Mouse (Mus musculus): ENCODE data around the gene Kptn. TPM values are rescaled to one million over a fixed set of nuclear protein-coding genes. Genes with fewer than 3 reads are reported as not detected.

Kptn gene
- polyA plus RNA-seq, 1 experiment from 2014 or later = 14.2 TPM

DNA sequence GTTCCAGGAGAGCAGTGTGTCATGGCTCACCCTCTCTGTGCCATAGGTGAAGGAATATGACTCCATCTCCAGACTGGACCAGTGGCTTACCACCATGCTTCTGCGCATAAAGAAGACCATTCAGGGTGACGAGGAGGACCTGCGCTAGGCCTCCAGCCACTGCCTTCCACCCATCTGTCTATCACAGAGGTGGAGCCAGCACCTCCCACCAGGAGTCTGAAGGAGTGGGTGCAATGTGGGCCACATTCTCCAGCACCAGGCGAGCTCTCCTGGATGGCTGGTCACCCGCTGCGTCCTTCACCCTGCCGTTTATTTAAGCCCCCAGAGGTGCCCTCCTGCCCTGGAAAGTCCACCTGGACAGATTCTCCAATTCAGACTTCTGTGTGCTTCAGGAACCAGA lies 3.3 kb upstream of the Kptn start:
- 92% methylated on average over 7 of the region's 7 CpGs for WGBS
- Histone ChIP-seq H3K27me3 (replicated peaks; ENCODE audit: insufficient read depth, low read length) (no peaks in the 10 kb centered on the region), H3K4me3 (ENCODE audit: low read depth, low read length) (no peak overlapping the region), H3K4me1 (ENCODE audit: insufficient read depth, low read depth, low read length) (peaks cover 5% of the 10 kb centered on the region; the same call in 1 of the 2 replicates), H3K9ac (replicated peaks; ENCODE audit: low read depth) (no peak overlapping the region), H3K4me2 (replicated peaks; ENCODE audit: low read depth, low read length) (no peak overlapping the region), H3K9me3 (ENCODE audit: low read length) (no peaks in the 10 kb centered on the region), H3K27ac (ENCODE audit: low read length) (no peak overlapping the region), H3K36me3 (ENCODE audit: insufficient read depth, low read length) (peaks cover 34% of the 10 kb centered on the region)
- TF ChIP-seq EP300 (IDR thresholded peaks at IDR 0.05) (no peak), CTCF (IDR thresholded peaks at IDR 0.05) (no peak)
- ATAC-seq = no peak
- no peak for DNase-seq (ENCODE audit: low spot score)

DNA sequence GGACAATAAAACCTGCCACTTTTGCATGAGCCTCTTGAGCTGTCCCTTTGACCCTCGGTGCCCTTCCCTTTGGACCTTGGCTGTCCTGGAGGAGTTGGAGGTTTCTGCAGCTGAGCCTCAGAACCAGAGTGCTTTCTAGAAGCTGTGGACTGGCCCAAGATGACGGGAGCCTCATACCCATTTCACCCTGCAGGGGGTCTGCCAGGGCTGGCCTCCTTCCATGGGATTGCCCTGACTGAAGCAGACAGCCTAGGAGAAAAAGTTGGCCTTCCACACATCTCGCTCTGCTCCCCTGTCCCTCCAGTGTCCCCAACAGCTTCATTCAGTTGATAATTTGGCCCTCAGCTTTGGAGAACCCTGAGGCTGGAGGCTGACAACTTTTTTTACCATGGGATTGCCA lies 2.6 kb upstream of the Kptn start:
- Histone ChIP-seq H3K9me3 (ENCODE audit: low read length) (no peaks in the 10 kb centered on the region), H3K4me3 (ENCODE audit: low read depth, low read length) (no peak overlapping the region), H3K36me3 (ENCODE audit: insufficient read depth, low read length) (peaks cover 34% of the 10 kb centered on the region), H3K27ac (ENCODE audit: low read length) (no peak overlapping the region), H3K4me2 (replicated peaks; ENCODE audit: low read depth, low read length) (no peak overlapping the region), H3K27me3 (replicated peaks; ENCODE audit: insufficient read depth, low read length) (no peaks in the 10 kb centered on the region), H3K4me1 (ENCODE audit: insufficient read depth, low read depth, low read length) (peaks cover 5% of the 10 kb centered on the region; the same call in 1 of the 2 replicates), H3K9ac (replicated peaks; ENCODE audit: low read depth) (no peak overlapping the region)
- TF ChIP-seq EP300 (IDR thresholded peaks at IDR 0.05) (no peak), CTCF (IDR thresholded peaks at IDR 0.05) (no peak)
- 89% methylated on average over 3 of the region's 3 CpGs for WGBS
- no peak for ATAC-seq
- no peak for DNase-seq (ENCODE audit: low spot score)

DNA sequence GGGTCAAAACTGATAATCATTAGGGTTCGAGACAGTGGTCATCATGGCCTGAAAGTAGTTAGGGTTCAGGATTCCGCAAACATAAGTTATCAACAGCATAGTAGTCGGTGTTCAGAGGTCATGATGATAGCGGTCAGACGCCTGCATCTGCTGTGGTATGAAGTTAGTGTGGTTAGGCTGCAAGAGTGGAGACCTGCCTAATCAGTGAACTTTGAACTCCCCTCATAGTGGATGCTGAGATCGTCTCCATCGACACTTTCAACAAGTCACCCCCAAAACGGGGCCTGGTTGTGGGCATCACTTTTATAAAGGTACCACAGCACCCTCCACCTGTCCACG lies 536 bp downstream of the Kptn start:
- H3K4me1 ChIP-seq (ENCODE audit: insufficient read depth, low read depth, low read length) = peaks cover 5% of the 10 kb centered on the region; the same call in 1 of the 2 replicates
- H3K4me2 ChIP-seq (replicated peaks; ENCODE audit: low read depth, low read length) = peak overlapping the region; percentile 53
- H3K27me3 ChIP-seq (replicated peaks; ENCODE audit: insufficient read depth, low read length) = no peaks in the 10 kb centered on the region
- ATAC-seq = no peak
- no peaks in the 10 kb centered on the region for H3K9me3 ChIP-seq (ENCODE audit: low read length)
- peak overlapping the region; percentile 86 for H3K4me3 ChIP-seq (ENCODE audit: low read depth, low read length)
- H3K36me3 ChIP-seq (ENCODE audit: insufficient read depth, low read length) = peaks cover 5% of the 10 kb centered on the region
- no peak for TF ChIP-seq CTCF (IDR thresholded peaks at IDR 0.05)
- TF ChIP-seq EP300 (IDR thresholded peaks at IDR 0.05) = no peak
- H3K9ac ChIP-seq (replicated peaks; ENCODE audit: low read depth) = peak overlapping the region; percentile 34; the same call in 1 of the 2 replicates
- no peak for DNase-seq (ENCODE audit: low spot score)
- WGBS = 38% methylated on average over 9 of the region's 9 CpGs
- H3K27ac ChIP-seq (ENCODE audit: low read length) = no peak overlapping the region

DNA sequence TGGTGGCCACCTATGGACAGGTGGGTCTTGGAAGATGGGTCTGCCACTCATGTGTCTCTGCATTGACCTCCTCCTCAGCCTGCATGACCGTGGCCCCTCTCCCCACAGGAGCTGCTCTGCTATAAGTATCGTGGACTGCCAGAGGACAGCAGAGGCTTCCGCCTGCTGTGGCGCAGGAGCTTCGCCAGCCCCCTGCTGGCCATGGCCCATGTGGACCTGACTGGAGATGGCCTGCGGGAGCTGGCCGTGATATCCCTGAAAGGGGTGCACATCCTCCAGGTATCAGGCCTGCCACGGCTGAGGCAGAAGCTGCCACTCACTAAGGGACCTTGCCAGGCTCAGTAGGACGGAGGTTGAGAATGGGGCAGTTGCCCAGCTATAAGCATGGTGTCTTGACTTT lies 6.1 kb downstream of the Kptn start:
- Histone ChIP-seq H3K4me1 (ENCODE audit: insufficient read depth, low read depth, low read length) (no peaks in the 10 kb centered on the region), H3K9me3 (ENCODE audit: low read length) (no peaks in the 10 kb centered on the region), H3K36me3 (ENCODE audit: insufficient read depth, low read length) (0 out of 2 replicates have a peak, but pooled peaks cover 5% of the 10 kb centered on the region), H3K9ac (replicated peaks; ENCODE audit: low read depth) (no peak overlapping the region), H3K27me3 (replicated peaks; ENCODE audit: insufficient read depth, low read length) (0 out of 2 replicates have a peak, but pooled peaks cover 2% of the 10 kb centered on the region), H3K4me3 (ENCODE audit: low read depth, low read length) (no peak overlapping the region), H3K27ac (ENCODE audit: low read length) (no peak overlapping the region), H3K4me2 (replicated peaks; ENCODE audit: low read depth, low read length) (no peak overlapping the region)
- DNase-seq (ENCODE audit: low spot score) (no peak), ATAC-seq (no peak)
- 70% methylated on average over 9 of the region's 9 CpGs for WGBS
- TF ChIP-seq CTCF (IDR thresholded peaks at IDR 0.05) (no peak), EP300 (IDR thresholded peaks at IDR 0.05) (no peak)

DNA sequence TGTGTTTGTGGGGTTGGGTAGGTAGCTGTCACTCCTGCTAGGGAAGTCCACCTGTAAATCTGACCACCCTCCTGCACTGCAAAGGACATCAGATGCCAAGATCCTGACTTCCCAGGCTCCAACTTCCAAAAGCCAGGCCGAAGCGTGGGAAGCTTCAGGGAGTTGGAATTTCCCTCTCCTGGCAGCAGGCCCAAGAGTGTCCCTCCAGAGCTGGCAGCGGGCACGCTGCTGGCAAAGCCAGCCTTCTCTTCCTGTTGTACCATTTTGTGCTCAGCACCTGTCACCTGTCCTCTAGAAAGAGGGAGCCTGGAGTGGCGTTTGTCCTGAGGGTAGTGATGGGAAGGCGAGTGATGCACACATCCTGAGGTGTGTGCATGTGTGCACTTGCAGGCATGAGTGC lies 8.6 kb downstream of the Kptn start:
- H3K27ac ChIP-seq (ENCODE audit: low read length) = no peak overlapping the region
- no peak for TF ChIP-seq EP300 (IDR thresholded peaks at IDR 0.05)
- TF ChIP-seq CTCF (IDR thresholded peaks at IDR 0.05) = no peak
- 0 out of 2 replicates have a peak, but pooled peaks cover 5% of the 10 kb centered on the region for H3K36me3 ChIP-seq (ENCODE audit: insufficient read depth, low read length)
- no peak overlapping the region for H3K4me3 ChIP-seq (ENCODE audit: low read depth, low read length)
- DNase-seq (ENCODE audit: low spot score) (no peak), ATAC-seq (no peak)
- H3K4me1 ChIP-seq (ENCODE audit: insufficient read depth, low read depth, low read length) = no peaks in the 10 kb centered on the region
- 77% methylated on average over 6 of the region's 6 CpGs for WGBS
- 0 out of 2 replicates have a peak, but pooled peaks cover 2% of the 10 kb centered on the region for H3K27me3 ChIP-seq (replicated peaks; ENCODE audit: insufficient read depth, low read length)
- H3K4me2 ChIP-seq (replicated peaks; ENCODE audit: low read depth, low read length) = no peak overlapping the region
- no peaks in the 10 kb centered on the region for H3K9me3 ChIP-seq (ENCODE audit: low read length)
- H3K9ac ChIP-seq (replicated peaks; ENCODE audit: low read depth) = no peak overlapping the region

DNA sequence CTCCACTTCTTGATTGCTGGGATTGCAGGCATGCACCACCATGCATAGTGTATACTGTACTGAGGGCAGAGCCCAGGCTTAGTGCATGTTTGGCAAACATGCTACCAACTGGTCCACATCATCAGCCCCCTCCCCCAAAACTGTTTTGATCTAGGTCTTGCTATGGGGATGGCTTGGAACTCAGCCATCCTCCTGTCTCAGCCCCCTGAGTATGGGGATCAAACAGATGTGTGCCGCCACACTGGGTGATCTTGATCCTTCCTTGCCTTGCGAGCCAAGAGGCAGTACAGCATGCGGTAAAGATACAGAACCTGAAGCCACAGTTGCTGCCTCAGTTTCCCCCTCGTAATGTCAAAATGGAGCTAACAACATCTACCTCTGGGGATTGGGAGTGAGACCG lies 9.2 kb downstream of the Kptn start:
- no peak for ATAC-seq
- H3K4me1 ChIP-seq (ENCODE audit: insufficient read depth, low read depth, low read length) = no peaks in the 10 kb centered on the region
- H3K36me3 ChIP-seq (ENCODE audit: insufficient read depth, low read length) = 0 out of 2 replicates have a peak, but pooled peaks cover 5% of the 10 kb centered on the region
- no peak overlapping the region for H3K27ac ChIP-seq (ENCODE audit: low read length)
- no peak for DNase-seq (ENCODE audit: low spot score)
- 55% methylated on average over 5 of the region's 5 CpGs for WGBS
- no peak overlapping the region for H3K4me2 ChIP-seq (replicated peaks; ENCODE audit: low read depth, low read length)
- no peak for TF ChIP-seq CTCF (IDR thresholded peaks at IDR 0.05)
- H3K9ac ChIP-seq (replicated peaks; ENCODE audit: low read depth) = no peak overlapping the region
- H3K27me3 ChIP-seq (replicated peaks; ENCODE audit: insufficient read depth, low read length) = 0 out of 2 replicates have a peak, but pooled peaks cover 2% of the 10 kb centered on the region
- no peak overlapping the region for H3K4me3 ChIP-seq (ENCODE audit: low read depth, low read length)
- no peaks in the 10 kb centered on the region for H3K9me3 ChIP-seq (ENCODE audit: low read length)

DNA sequence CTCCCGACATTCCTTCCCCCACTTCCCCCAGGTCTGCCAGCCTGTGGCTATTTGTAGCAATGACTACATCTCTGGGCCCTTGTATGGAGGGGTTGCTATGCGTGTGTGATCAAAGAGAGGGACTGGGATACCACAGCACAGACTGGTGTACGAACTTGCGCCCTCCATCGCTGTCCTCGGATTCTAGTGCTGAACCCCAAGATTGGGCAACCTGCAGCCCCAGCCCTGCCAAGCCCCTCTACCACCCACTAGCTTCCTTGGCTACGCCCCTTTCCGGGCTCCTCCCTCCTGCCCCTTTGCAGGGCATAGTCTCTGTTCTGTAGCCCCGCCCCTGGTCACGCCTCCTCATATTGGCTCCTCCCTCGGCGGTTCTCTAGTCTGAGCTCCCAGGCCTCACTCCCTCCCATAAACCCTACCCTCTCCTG lies 9.7 kb downstream of the Kptn start, which contains the start of gene Slc8a2:
Gene Slc8a2, plus strand, starts transcription at position 406 of the 425 bp plus-strand sequence.
- H3K27ac ChIP-seq (ENCODE audit: low read length) = no peak within 1 kb of the TSS
- H3K36me3 ChIP-seq (ENCODE audit: insufficient read depth, low read length) = 0 out of 2 replicates have a peak, but pooled peaks cover 5% of the 10 kb centered on the region
- TF ChIP-seq EP300 (IDR thresholded peaks at IDR 0.05) (no peak), CTCF (IDR thresholded peaks at IDR 0.05) (no peak)
- no peaks in the 10 kb centered on the region for H3K9me3 ChIP-seq (ENCODE audit: low read length)
- peak within 1 kb of the TSS; percentile 41 for H3K4me3 ChIP-seq (ENCODE audit: low read depth, low read length)
- DNase-seq (ENCODE audit: low spot score) = peak; percentile 78
- H3K4me2 ChIP-seq (replicated peaks; ENCODE audit: low read depth, low read length) = peak within 1 kb of the TSS; percentile 68
- ATAC-seq = peak; percentile 85
- H3K4me1 ChIP-seq (ENCODE audit: insufficient read depth, low read depth, low read length) = no peaks in the 10 kb centered on the region
- H3K9ac ChIP-seq (replicated peaks; ENCODE audit: low read depth) = no peak within 1 kb of the TSS
- 0 out of 2 replicates have a peak, but pooled peaks cover 2% of the 10 kb centered on the region for H3K27me3 ChIP-seq (replicated peaks; ENCODE audit: insufficient read depth, low read length)
- 5% methylated on average over 12 of the region's 12 CpGs for WGBS

Data from lung, postnatal 0 days (tissue).